Mouse (Mus musculus): ENCODE results near the gene Mtcl1. TPM values are rescaled to one million over a fixed set of nuclear protein-coding genes. Genes with fewer than 3 reads are reported as not detected.

Mtcl1 gene
- polyA plus RNA-seq, 1 experiment from 2014 or later, result 3.5 TPM

DNA sequence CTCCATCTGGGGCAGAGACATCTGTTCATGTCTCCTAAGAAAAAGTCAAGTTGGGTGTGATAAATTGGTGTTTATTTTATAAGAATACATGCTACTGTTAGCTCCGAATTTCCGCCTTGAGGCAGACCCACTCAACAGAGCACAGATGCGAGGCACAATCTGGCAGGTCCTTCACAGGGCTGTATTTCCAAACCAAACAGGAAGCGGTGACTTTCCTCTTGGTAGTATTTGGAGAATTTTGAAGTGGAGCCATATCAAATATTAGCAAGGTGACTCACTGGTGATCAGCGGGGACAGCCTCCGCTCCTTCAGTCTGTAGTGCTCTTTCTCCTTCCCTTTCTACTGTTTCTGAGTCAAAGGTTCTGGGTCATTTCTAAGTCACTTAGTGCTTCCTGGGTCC is 97.3 kb downstream of the Mtcl1 start:
- no peak for TF ChIP-seq CTCF (IDR thresholded peaks at IDR 0.05; ENCODE audit: low read depth)
- WGBS, result 61% methylated on average over 6 of the region's 6 CpGs
- ATAC-seq (replicated peaks; ENCODE audit: low FRiP score, low read depth) (no peak), DNase-seq (ENCODE audit: low spot score) (peak; percentile 59)
- no peaks in the 10 kb centered on the region for H3K9me3 ChIP-seq (replicated peaks; ENCODE audit: low read length)
- no peak overlapping the region for H3K9ac ChIP-seq (ENCODE audit: low read depth, low read length)
- H3K27ac ChIP-seq, result no peak overlapping the region
- no peak overlapping the region for H3K4me2 ChIP-seq (ENCODE audit: low read length)
- no peak overlapping the region for H3K4me3 ChIP-seq (replicated peaks; ENCODE audit: low read depth, low read length)
- H3K36me3 ChIP-seq (ENCODE audit: insufficient read depth, low read length), result no peaks in the 10 kb centered on the region
- H3K4me1 ChIP-seq (replicated peaks; ENCODE audit: insufficient read depth, low read length), result peaks cover 5% of the 10 kb centered on the region; the same call in 1 of the 2 replicates
- H3K27me3 ChIP-seq (ENCODE audit: insufficient read depth, low read length), result no peaks in the 10 kb centered on the region

DNA sequence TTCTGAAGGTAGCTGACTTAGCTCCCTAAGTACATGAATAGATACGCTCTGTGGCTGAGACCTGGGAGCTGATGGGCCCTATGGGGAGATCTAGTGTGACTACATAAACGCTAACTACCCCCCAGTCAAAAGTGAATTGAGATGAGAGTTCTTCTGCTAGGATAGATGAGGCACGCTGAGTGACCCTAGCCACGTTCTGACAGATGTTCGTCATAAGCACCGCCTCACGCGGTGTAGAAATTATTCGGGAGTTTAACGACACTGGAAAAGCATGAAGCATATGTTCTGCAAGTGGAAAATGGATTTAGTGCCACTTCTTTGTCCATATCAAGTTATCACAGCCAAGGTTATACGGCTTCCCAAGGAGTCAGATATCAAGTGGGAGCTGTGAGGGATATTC is 98.9 kb downstream of the Mtcl1 start:
- no peak for TF ChIP-seq CTCF (IDR thresholded peaks at IDR 0.05; ENCODE audit: low read depth)
- H3K4me2 ChIP-seq (ENCODE audit: low read length), result no peak overlapping the region
- H3K36me3 ChIP-seq (ENCODE audit: insufficient read depth, low read length), result no peaks in the 10 kb centered on the region
- no peak overlapping the region for H3K4me3 ChIP-seq (replicated peaks; ENCODE audit: low read depth, low read length)
- 69% methylated on average over 11 of the region's 11 CpGs for WGBS
- H3K27ac ChIP-seq, result no peak overlapping the region
- no peaks in the 10 kb centered on the region for H3K9me3 ChIP-seq (replicated peaks; ENCODE audit: low read length)
- H3K9ac ChIP-seq (ENCODE audit: low read depth, low read length), result no peak overlapping the region
- H3K4me1 ChIP-seq (replicated peaks; ENCODE audit: insufficient read depth, low read length), result peaks cover 9% of the 10 kb centered on the region; the same call in 1 of the 2 replicates
- DNase-seq (ENCODE audit: low spot score) (no peak), ATAC-seq (replicated peaks; ENCODE audit: low FRiP score, low read depth) (no peak)
- H3K27me3 ChIP-seq (ENCODE audit: insufficient read depth, low read length), result no peaks in the 10 kb centered on the region

DNA sequence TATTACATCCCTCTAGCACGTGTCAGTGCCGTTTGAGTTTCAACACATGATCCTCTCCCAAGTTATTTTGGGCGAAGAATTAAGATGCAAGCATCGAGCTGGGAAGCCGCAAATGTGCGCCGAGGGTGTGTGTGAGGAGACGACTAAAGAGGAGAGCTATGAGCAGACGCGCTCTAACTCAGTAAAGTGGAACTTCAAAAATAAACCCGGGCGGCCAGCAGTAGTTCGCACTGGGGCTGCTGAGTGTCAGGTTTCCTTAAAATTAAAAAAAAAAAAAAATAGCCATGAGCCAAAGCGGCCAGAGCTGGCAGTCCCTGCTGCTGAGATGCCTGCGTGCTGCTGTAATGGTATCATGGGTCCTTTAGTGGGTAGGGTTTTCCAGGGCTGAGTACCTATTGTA is 99.4 kb downstream of the Mtcl1 start:
- no peak for ATAC-seq (replicated peaks; ENCODE audit: low FRiP score, low read depth)
- 32% methylated on average over 15 of the region's 15 CpGs for WGBS
- H3K27ac ChIP-seq, result no peak overlapping the region
- H3K4me2 ChIP-seq (ENCODE audit: low read length), result no peak overlapping the region
- peaks cover 9% of the 10 kb centered on the region; the same call in 1 of the 2 replicates for H3K4me1 ChIP-seq (replicated peaks; ENCODE audit: insufficient read depth, low read length)
- H3K4me3 ChIP-seq (replicated peaks; ENCODE audit: low read depth, low read length), result no peak overlapping the region
- H3K36me3 ChIP-seq (ENCODE audit: insufficient read depth, low read length), result no peaks in the 10 kb centered on the region
- no peak for TF ChIP-seq CTCF (IDR thresholded peaks at IDR 0.05; ENCODE audit: low read depth)
- DNase-seq (ENCODE audit: low spot score), result peak; percentile 64
- no peaks in the 10 kb centered on the region for H3K27me3 ChIP-seq (ENCODE audit: insufficient read depth, low read length)
- H3K9ac ChIP-seq (ENCODE audit: low read depth, low read length), result no peak overlapping the region
- H3K9me3 ChIP-seq (replicated peaks; ENCODE audit: low read length), result no peaks in the 10 kb centered on the region

DNA sequence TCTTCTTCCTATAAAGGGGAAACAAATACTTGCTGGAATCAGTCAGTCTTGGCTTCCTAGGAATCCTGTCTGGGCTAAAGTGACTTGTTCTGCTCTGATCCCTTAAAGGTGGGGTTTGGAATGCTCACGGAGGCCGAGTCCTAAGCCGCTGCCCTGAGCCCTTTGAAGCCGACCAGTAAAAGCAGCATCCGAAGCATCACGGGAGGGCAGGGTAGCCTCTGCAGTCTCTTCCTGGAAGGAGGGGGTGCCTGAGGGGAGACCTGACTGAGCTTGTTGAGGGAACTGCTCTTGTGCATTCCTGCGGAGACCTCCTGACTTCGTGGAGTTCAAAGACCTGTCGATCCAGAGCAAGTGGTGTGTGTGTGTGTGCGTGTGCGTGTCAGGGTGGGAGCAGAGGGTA is 103.2 kb downstream of the Mtcl1 start:
- H3K27me3 ChIP-seq (ENCODE audit: insufficient read depth, low read length), result no peaks in the 10 kb centered on the region
- no peak overlapping the region for H3K27ac ChIP-seq
- DNase-seq (ENCODE audit: low spot score) (no peak), ATAC-seq (replicated peaks; ENCODE audit: low FRiP score, low read depth) (no peak)
- H3K9ac ChIP-seq (ENCODE audit: low read depth, low read length), result no peak overlapping the region
- H3K4me2 ChIP-seq (ENCODE audit: low read length), result no peak overlapping the region
- H3K4me3 ChIP-seq (replicated peaks; ENCODE audit: low read depth, low read length), result no peak overlapping the region
- TF ChIP-seq CTCF (IDR thresholded peaks at IDR 0.05; ENCODE audit: low read depth), result no peak
- no peaks in the 10 kb centered on the region for H3K9me3 ChIP-seq (replicated peaks; ENCODE audit: low read length)
- WGBS, result 51% methylated on average over 11 of the region's 11 CpGs
- peaks cover 13% of the 10 kb centered on the region; the same call in 1 of the 2 replicates for H3K36me3 ChIP-seq (ENCODE audit: insufficient read depth, low read length)
- H3K4me1 ChIP-seq (replicated peaks; ENCODE audit: insufficient read depth, low read length), result peaks cover 4% of the 10 kb centered on the region; the same call in 1 of the 2 replicates

DNA sequence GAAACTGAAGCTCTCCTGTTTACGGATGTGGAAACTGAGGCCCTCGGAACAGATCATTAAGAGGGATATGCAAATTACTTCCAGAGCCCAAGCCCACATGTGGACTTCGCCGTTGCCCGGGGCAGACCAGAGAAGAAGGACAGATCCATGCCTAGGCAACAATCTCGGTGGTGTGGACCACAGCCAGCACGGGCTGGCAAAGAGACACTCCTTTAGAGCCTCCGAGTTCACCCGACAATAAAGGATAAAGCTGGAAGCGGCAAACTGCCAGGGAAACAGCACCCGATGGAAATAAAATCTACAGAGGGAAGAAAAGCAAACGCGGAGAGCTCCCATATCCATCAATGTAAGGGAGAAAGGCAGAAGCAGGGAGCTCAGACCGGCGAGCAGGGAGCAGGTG is 103.9 kb downstream of the Mtcl1 start:
- ATAC-seq (replicated peaks; ENCODE audit: low FRiP score, low read depth), result no peak

DNA sequence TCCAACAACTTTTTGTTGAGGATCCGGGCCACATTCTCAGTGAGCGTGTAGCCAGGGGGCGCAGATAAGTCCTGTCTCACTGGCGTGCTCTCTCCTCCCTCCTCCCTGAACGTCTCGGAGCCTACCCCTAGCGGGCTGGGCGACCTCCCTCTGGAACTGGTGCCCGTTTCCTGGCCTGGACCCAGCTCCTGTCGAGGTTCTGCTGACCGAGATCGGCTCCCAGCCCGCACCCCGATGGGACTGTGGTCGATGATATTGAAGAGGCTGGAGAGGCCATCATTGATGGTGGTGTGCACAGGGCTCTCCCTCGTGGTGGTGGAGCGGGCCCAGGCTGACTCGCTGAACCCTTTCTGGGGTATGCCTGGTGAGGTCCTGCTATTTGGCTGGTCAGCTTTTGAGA is 106.6 kb downstream of the Mtcl1 start:
- Histone ChIP-seq H3K9ac (ENCODE audit: low read depth, low read length) (no peak overlapping the region), H3K27me3 (ENCODE audit: insufficient read depth, low read length) (no peaks in the 10 kb centered on the region), H3K9me3 (replicated peaks; ENCODE audit: low read length) (no peaks in the 10 kb centered on the region), H3K4me3 (replicated peaks; ENCODE audit: low read depth, low read length) (no peak overlapping the region), H3K4me1 (replicated peaks; ENCODE audit: insufficient read depth, low read length) (0 out of 2 replicates have a peak, but pooled peaks cover 4% of the 10 kb centered on the region), H3K4me2 (ENCODE audit: low read length) (no peak overlapping the region), H3K27ac (no peak overlapping the region), H3K36me3 (ENCODE audit: insufficient read depth, low read length) (peaks cover 13% of the 10 kb centered on the region; the same call in 1 of the 2 replicates)
- DNase-seq (ENCODE audit: low spot score) (no peak), ATAC-seq (replicated peaks; ENCODE audit: low FRiP score, low read depth) (no peak)
- TF ChIP-seq CTCF (IDR thresholded peaks at IDR 0.05; ENCODE audit: low read depth), result no peak
- 91% methylated on average over 18 of the region's 18 CpGs for WGBS

More for the DNA sequence above, 103.9 kb downstream of the Mtcl1 start:
- H3K9me3 ChIP-seq (replicated peaks; ENCODE audit: low read length), result no peaks in the 10 kb centered on the region
- no peak overlapping the region for H3K4me2 ChIP-seq (ENCODE audit: low read length)
- H3K9ac ChIP-seq (ENCODE audit: low read depth, low read length), result no peak overlapping the region
- H3K4me3 ChIP-seq (replicated peaks; ENCODE audit: low read depth, low read length), result no peak overlapping the region
- no peaks in the 10 kb centered on the region for H3K27me3 ChIP-seq (ENCODE audit: insufficient read depth, low read length)
- H3K27ac ChIP-seq, result no peak overlapping the region
- H3K4me1 ChIP-seq (replicated peaks; ENCODE audit: insufficient read depth, low read length), result peaks cover 4% of the 10 kb centered on the region; the same call in 1 of the 2 replicates
- peaks cover 13% of the 10 kb centered on the region; the same call in 1 of the 2 replicates for H3K36me3 ChIP-seq (ENCODE audit: insufficient read depth, low read length)
- 88% methylated on average over 15 of the region's 15 CpGs for WGBS
- DNase-seq (ENCODE audit: low spot score), result no peak
- TF ChIP-seq CTCF (IDR thresholded peaks at IDR 0.05; ENCODE audit: low read depth), result no peak

DNA sequence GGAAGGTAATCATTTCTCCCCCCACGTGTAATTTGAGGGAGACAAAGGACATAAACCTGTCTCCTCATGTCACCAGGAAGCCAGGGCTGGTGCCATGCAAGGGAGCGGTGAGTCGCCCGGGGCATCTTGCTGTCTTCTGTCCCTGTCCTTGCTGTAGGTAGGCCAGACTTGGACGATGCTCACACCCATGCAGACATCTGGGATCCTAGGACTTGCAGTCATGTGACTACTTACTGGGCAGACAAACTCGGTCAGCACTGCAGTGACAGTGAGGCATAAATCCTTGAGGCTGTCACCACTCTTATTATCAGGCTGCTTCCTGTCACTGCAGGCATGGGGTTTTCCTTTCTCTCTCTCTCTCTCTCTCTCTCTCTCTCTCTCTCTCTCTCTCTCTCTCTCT is 107.9 kb downstream of the Mtcl1 start:
- Histone ChIP-seq H3K27me3 (ENCODE audit: insufficient read depth, low read length) (no peaks in the 10 kb centered on the region), H3K4me1 (replicated peaks; ENCODE audit: insufficient read depth, low read length) (0 out of 2 replicates have a peak, but pooled peaks cover 4% of the 10 kb centered on the region), H3K9ac (ENCODE audit: low read depth, low read length) (no peak overlapping the region), H3K4me2 (ENCODE audit: low read length) (no peak overlapping the region), H3K36me3 (ENCODE audit: insufficient read depth, low read length) (peaks cover 13% of the 10 kb centered on the region; the same call in 1 of the 2 replicates), H3K27ac (no peak overlapping the region), H3K9me3 (replicated peaks; ENCODE audit: low read length) (no peaks in the 10 kb centered on the region), H3K4me3 (replicated peaks; ENCODE audit: low read depth, low read length) (no peak overlapping the region)
- no peak for ATAC-seq (replicated peaks; ENCODE audit: low FRiP score, low read depth)
- WGBS, result 45% methylated on average over 6 of the region's 6 CpGs
- no peak for TF ChIP-seq CTCF (IDR thresholded peaks at IDR 0.05; ENCODE audit: low read depth)
- DNase-seq (ENCODE audit: low spot score), result no peak
